9 mouse cellular contexts compared by ENCODE assay signal in genomic region chr5:118558841-118559240, GRCm38 (mm10). TPM values are rescaled to one million over a fixed set of nuclear protein-coding genes. Genes with fewer than 3 reads are reported as not detected.
A peak's percentile ranks its signal among the peaks of the same experiment; 100 is the strongest.
DNase-seq lines count a peak whose midpoint lies in the region; ATAC-seq lines count a peak whose summit lies in the region.
"Had no signal": no experiment of that assay in that cellular context is flagged by ENCODE, and none has a peak within 500 bp of the region (broad histone marks: within the 10 kb centered on the region; RNA-seq: fewer than 3 reads in every experiment).

No protein-coding gene starts in this region.

- 0 out of 2 replicates have a peak, but pooled peaks cover 8% of the 10 kb centered on the region for H3K27me3 ChIP-seq in hindbrain, embryonic 13.5 days
- peaks cover 7% of the 10 kb centered on the region; the same call in 1 of the 2 replicates for H3K27me3 ChIP-seq in hindbrain, embryonic 10.5 days (ENCODE audit: insufficient read depth, poor library complexity, severe bottlenecking)
- H3K27me3 ChIP-seq in neural tube, embryonic 13.5 days: no peaks in the 10 kb centered on the region

- peak overlapping the region; percentile 99 for H3K27ac ChIP-seq in hindbrain, embryonic 13.5 days
- H3K27ac ChIP-seq in hindbrain, embryonic 10.5 days: no peak overlapping the region
- H3K27ac ChIP-seq in neural tube, embryonic 13.5 days (replicated peaks): peak overlapping the region; percentile 99; the same call in 1 of the 2 replicates

- WGBS in hindbrain, embryonic 13.5 days: 83% methylated on average over 6 of the region's 6 CpGs
- 74% methylated on average over 6 of the region's 6 CpGs for WGBS in hindbrain, embryonic 10.5 days
- 81% methylated on average over 6 of the region's 6 CpGs for WGBS in neural tube, embryonic 13.5 days

- ATAC-seq in hindbrain, embryonic 13.5 days (ENCODE audit: low FRiP score): no peak
- no peak for ATAC-seq in neural tube, embryonic 13.5 days (ENCODE audit: low read depth)

- peaks cover 30% of the 10 kb centered on the region for H3K4me1 ChIP-seq in hindbrain, embryonic 13.5 days (replicated peaks)
- peaks cover 45% of the 10 kb centered on the region for H3K4me1 ChIP-seq in hindbrain, embryonic 10.5 days (replicated peaks)
- peaks cover 30% of the 10 kb centered on the region for H3K4me1 ChIP-seq in neural tube, embryonic 13.5 days (replicated peaks)

- no peak overlapping the region for H3K4me2 ChIP-seq in hindbrain, embryonic 13.5 days
- H3K4me2 ChIP-seq in neural tube, embryonic 13.5 days: peak overlapping the region; percentile 66

- no peaks in the 10 kb centered on the region for H3K9me3 ChIP-seq in hindbrain, embryonic 13.5 days
- H3K9me3 ChIP-seq in hindbrain, embryonic 10.5 days: 0 out of 2 replicates have a peak, but pooled peaks cover 3% of the 10 kb centered on the region
- H3K9me3 ChIP-seq in neural tube, embryonic 13.5 days: no peaks in the 10 kb centered on the region

- DNase-seq in cerebellum, adult 11-12 months: peak; percentile 51
- no peak for DNase-seq in cerebellum, adult 8-10 months
- no peak for DNase-seq in hindbrain, embryonic 10.5 days (ENCODE audit: low spot score)
- DNase-seq in neural tube, embryonic 10.5 days (ENCODE audit: extremely low spot score, low spot score): no peak
- DNase-seq in thymus, postnatal 14 days: no peak
- DNase-seq in thymus, postnatal 10 days (ENCODE audit: low spot score in 2 of 2): no peak
- DNase-seq: kidney, adult 11 months had no signal

- H3K9ac ChIP-seq in hindbrain, embryonic 13.5 days: no peak overlapping the region
- H3K9ac ChIP-seq in neural tube, embryonic 13.5 days: no peak overlapping the region

- peak overlapping the region; percentile 81 for H3K4me3 ChIP-seq in hindbrain, embryonic 13.5 days
- no peak overlapping the region for H3K4me3 ChIP-seq in hindbrain, embryonic 10.5 days
- H3K4me3 ChIP-seq in neural tube, embryonic 13.5 days: peak overlapping the region; percentile 86; the same call in 1 of the 2 replicates

- H3K36me3 ChIP-seq in hindbrain, embryonic 13.5 days: no peaks in the 10 kb centered on the region
- no peaks in the 10 kb centered on the region for H3K36me3 ChIP-seq in hindbrain, embryonic 10.5 days
- H3K36me3 ChIP-seq in neural tube, embryonic 13.5 days: no peaks in the 10 kb centered on the region

RNA-seq across cellular contexts. Expression of gene Med13l, which starts 1.6 kb away (rescaled TPM):
- polyA plus RNA-seq in hindbrain, embryonic 13.5 days (2015; fragmentation: Nextera tagmentation; extraction: Ambion mirVana): 15.3 and 16.3 TPM in 2 replicates
- 10.3 and 11.0 TPM in 2 replicates for polyA plus RNA-seq in hindbrain, embryonic 10.5 days (2016; fragmentation: Nextera tagmentation; extraction: Ambion mirVana)
- 12.9 and 15.2 TPM in 2 replicates for polyA plus RNA-seq in neural tube, embryonic 13.5 days (2015; fragmentation: Nextera tagmentation; extraction: Ambion mirVana)
